Mouse (Mus musculus) kidney, adult 18-20 months (tissue): ENCODE data around the gene Akirin2.
"Not testable (repeated sequence)": the region's sequence is repeated elsewhere in the genome, so short reads cannot be mapped to it uniquely, and the experiment has no call there.

Experiments used
- DNase-seq: peaks from one replicate; pipeline ENCODE4 v3.0.0; 2021

Akirin2 gene

DNA sequence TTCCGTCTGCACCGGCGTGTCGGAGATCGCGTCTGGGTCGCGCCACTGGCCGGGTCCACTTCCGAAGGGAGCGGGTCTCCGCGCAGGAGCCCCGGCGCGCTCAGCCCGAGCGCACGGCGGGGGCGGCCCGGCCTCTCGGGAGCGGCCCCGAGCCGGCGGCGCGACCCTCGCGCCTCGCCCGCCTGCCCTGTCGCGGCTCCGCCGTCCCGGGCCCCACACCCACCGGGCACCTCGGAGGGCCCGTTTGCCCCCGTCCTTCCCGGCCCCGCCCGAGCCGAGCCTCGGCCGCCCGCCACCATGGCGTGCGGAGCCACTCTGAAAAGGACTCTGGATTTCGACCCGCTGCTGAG is at the start of gene Akirin2:
Gene Akirin2, plus strand, starts transcription at position 190 of the 350 bp plus-strand sequence.
- no peak for DNase-seq

DNA sequence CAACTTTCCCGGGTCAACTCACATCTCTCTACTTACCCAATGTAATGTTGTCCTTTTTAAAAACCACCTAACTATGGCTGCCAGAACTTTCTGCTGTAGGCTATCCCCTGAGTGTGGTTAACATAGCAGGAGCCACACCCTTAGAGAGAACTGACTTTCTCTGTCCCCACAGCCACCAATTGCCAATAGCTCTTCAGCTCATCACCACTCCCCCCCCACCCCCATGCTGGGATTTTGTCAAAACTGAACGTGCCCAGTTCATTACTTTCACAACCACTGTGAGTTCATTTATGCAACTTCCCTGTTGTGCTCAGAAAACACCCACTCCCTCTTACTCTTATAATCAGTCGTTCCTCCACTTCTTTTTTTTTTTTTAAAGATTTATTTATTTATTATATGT is 40.4 kb upstream of the Akirin2 start:
- DNase-seq, result no peak

DNA sequence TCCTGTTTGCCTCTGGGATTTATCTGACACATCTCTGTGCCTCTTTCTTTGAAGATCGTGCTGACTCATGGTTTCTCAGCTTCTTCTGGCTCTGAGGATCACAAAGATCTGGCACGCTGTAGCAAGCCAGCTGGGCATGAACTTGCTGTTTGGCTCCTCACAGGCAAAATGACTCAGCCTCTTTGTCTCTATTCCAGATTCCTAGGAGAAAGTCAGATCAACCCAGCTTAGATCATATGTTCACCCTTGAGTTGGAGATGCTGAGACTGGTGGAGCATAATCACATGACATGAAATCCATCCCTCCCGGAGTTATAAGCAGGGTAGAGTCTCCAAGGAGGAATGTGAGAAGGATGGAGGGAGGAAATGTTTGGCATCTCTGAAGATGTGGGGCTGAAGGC is 27.9 kb upstream of the Akirin2 start:
- DNase-seq, result no peak

DNA sequence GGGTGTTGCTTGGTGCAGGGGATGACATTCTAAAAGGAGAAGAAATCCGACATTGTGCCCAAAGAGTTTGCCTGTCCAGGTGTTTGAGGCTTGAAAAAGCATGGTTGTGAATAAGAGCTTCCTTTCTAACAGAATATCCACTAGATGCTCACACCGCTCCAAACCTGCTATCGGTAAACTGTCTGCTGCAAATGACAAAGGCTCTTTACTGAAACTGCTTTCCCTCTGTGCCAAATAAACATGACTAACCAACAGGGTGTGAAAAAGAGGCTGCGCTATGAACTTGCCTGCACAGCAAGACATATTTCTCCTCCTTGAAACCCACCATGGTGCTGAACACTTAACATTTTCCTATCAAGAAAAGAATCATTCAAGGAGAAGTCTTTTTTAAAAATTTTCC is 27.2 kb upstream of the Akirin2 start:
- no peak for DNase-seq

DNA sequence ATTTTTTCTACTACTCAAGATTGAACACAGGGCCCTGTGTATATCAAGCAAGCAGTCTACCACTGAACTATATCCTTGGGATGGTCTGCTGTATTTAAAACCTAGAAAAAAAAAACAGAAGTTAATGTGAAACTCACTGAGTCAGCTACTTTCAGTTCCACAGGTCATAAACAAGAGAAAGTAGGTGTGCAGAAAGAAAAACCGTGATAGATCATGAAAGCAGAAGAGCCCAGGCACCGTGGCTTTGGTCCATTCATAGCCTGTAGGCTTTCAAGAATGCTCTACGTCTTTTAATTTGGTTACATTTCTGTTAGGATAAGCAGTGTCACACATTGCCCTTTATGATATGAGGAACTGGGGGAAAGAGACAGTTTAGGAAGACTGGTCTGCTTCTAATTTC is 24.0 kb upstream of the Akirin2 start:
- no peak for DNase-seq

DNA sequence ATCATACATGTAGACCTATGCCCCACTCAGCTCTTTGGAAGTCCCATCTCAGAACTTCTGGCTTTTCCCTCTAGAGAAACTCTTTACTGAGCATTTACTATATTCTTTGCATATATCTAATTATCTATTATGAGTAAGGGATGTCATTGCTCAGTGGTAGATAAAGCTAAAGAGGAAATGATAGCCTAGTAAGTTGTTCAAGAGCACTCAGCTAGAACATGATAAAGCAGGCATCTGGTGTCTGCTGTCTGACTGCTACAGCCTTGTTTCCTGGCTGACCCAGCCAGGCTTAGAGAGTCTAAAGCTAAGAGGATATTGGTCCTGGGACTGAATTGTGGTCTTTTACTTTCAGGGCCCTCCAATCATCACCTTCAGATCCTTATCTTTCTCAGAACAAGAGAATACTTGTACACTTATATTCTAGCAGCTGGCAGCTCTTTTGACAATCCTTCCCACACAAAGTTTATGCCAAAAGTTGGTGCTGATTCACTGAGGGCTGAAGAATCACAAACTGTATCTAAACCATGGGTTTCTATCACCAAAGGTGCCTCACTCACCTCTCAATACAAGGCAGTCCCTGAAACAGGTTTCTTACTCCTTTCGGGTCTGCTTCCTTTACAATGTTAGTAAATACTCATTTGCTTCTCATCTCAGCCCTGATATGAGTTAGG is 22.2 kb upstream of the Akirin2 start:
- no peak for DNase-seq

DNA sequence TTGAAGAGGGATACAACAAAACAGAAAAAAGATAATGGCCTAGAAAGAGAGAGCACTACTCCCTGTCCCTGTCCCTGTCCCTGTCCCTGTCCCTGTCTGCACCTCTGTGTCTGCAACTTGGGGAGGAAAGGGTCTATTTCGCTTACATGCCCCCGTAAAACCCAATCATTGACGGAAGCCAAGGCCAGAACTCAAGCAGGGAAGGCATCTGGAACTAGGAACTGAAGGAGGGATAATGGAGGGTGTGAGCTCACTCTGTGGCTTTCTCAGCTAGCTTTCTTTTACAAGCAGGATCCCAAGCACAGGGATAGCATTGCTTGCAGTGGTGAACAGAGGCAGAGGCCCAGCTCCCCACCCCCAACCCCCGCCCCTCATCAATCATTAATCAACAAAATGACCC is 21.4 kb upstream of the Akirin2 start:
- DNase-seq, result no peak

DNA sequence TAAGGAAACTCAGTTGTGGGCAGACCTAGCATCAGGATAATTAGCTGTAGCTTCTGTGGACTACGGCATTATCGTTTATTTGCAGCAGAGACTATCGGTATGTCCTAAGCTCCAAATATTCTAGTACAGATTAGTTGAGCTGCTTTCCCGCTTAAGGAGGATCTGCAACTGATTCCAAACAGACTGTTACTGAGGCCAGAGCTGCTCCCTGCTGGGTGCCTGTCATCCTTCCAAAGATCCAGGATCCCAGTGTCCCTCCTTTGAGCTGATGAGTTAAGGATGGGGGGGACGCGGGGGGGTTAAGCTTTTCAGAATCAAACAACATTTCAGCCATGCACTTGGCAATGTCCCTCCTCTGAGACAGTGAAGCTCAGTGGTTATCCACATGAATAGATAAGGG is 20.8 kb upstream of the Akirin2 start:
- no peak for DNase-seq

DNA sequence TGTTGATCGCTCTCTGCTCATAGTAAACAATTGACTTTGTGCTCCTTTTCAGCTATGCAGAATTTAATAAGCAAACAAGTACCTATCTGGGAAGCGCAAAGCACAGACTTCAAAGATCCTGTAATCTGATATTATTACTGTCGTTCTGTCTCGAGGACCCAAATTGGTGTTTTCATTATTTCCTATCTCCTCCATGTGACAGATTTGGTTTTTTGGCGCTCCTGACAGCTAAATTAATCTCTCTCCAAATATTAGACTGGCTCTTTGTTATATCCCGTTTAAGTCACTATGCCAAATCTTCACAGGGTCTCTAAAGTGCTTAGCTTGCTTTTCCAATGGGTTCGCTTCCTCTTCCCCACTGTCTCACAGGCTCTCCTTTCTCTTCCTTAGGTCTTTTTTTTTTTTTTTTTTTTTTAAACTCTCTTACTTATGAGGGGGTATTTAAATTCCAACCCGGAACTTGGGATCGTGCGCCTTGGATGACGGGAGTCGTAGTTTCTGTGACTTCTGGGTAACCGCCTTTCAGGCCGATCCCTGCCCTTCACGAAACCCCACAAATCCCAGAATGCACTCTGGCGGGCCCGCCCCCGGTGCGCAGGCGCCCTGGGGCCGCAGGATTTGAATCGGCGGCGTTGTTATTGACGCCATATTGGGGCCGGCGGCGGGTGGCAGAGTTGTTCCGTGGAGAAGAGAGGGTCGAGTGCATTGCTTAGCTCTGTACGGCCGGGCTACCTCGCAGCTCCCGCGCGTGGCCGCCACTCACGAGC is 573 bp upstream of the Akirin2 start:
- peak; percentile 97 for DNase-seq

DNA sequence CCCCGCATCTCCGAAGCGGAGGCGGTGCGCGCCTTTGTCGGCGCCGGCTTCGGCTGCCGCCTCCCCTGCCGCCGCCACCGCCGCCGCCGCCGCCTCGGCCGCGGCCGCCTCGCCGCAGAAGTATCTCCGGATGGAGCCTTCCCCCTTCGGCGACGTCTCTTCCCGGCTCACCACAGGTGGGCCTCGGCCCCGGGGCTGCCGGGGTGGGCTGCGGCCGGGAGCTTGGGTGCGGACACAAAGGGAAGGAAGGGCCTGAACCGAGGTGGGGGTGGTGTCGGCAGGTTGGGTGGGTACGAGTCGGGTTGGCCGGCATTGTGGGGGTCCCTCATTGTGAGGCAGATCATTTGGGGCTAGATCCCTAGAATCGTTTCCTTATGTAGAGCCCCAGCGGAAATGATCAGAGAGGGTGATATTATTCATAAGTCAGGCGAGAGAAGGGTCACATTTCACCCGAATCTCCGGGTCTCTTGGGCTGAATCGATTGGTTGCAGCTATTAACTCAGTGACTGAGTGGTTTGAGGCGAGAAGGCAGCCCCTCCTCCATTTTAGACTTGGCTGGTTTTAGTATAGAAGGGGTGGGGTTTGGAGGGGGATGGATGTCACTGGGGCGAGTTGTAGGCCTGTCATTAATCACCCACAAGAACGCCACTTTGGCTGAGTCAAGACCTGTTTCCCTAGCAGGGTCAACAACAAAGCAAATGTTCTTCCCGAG is 517 bp downstream of the Akirin2 start:
- peak; percentile 56 for DNase-seq

DNA sequence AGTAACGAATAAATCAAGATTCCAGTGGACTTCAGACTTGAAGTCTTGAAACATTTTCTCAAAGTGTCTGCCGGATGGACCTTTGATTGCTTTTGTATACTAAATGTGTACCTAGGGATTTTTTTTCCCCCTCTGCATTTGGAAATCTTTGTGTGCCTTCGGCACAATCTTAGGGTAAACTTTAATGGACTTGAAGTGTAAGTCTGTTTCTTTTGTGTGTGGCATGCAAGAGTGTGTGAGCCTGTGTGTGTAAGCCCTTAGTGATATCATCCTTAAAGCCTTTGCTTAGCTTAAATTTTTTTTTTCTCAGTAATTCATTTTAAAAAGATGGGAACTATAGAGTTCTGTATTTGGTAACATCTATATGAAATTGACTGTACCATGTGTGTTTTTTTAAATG is 1.2 kb downstream of the Akirin2 start:
- no peak for DNase-seq

DNA sequence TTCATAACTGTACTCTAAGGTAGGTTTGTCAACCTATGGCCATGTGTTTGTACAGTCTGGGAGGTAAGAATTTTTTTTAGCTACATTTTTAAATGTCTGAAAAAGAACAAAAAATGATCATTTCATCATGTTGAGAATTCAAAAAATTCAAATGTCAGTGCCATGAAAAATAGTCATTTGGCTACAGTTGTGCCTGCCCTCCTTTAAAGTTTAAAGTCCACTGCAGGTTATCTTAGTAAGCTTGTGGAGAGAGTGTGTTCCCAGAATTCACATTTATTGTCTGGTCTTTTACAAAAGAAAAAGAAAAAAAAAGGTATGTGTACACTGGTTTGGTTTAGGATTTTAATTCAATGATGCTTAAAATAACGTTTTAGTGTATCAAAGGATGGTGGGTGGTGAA is 3.9 kb downstream of the Akirin2 start:
- no peak for DNase-seq

DNA sequence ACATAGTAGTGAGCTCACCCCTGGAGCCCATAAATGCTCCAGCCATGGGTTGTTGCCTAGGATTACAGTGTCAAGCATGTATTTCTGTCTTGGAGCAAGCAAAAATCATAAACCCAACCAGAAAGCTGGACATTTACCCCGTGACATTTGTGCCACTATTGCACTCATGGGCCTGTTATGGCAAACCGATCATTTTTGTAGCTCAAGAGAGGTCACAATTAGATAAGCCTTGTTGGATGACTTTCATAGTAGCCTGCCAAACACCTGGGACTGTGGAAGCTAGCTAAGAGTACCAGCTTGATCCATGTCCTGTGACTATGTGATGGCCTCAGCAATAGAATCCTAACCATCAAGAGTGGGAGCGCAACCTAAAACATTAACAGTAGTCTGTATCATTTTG is 4.9 kb downstream of the Akirin2 start:
- DNase-seq, result no peak

DNA sequence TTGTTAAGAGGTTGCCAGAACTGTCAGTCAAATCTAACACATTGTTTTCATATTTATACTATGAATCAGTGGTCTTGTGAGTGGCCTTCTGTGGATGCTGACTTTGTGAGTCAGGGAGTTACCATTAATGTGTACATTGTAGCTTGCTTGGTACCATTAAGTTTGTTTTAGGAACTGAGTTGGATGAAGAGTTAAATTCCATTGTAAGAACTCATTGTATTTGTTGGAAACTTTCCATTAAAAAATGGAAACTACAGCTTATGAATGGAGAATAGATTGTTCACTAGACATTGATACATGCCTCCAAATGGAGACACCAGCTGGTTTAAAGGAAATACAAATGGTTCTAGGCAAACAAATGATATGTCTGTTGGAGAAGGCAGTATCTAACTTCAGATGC is 5.4 kb downstream of the Akirin2 start:
- no peak for DNase-seq

DNA sequence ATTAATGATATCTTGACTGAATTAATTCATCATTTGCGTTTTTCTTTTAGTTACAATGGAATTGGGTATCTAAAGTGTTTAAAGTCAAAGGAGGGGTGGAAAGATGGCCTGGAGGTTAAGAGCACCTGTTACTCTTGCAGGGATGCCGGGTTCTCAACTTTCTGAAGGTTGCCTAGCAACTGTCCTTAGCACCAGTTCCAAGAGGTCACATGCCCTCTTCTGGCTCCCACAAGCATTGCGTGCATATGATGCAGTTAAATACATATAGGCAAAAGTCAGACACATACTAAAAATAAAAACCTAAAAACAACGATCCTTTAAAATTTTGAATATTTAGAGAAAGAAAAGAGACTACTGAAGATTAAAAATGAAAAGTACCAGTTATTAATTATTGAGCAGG is 10.2 kb downstream of the Akirin2 start:
- peak; percentile 35 for DNase-seq

DNA sequence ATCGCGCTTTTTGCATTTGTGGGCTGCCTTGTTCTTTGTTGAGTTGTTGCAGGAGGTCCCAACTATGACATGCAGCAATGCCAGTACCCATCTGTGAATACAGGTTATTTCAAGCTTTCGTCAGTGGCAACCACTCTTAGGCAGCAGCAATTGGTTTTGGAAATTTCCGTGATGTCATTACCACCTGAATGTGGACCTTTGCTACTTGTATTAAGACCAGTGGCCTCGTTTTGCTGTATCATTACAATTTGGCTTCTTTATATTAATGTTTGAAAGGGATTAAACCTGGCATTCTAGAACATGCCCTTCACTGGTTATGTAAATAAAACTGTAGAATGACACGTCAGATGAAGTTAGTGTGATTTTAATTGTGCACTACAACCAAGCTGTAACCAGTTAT is 15.5 kb downstream of the Akirin2 start:
- DNase-seq, result no peak

DNA sequence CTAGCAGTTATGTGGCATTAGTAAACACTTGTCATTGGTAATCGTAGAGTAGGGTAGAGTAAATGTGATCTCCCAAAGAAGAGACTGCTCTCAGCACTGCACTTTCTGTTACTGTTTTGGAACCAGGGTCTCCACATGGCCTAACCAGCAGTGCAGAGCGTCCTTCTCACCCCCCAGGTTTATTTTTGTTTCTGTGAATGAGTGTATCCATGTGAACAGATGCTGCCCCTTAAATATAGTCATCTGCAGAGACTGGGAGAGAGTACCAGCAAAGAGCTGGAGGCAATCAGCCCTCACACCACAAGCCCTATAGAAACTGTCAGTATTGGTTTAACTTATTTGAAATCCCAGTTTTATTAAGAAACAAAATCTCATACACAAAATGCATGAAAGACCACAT is 22.1 kb downstream of the Akirin2 start:
- DNase-seq, result no peak

DNA sequence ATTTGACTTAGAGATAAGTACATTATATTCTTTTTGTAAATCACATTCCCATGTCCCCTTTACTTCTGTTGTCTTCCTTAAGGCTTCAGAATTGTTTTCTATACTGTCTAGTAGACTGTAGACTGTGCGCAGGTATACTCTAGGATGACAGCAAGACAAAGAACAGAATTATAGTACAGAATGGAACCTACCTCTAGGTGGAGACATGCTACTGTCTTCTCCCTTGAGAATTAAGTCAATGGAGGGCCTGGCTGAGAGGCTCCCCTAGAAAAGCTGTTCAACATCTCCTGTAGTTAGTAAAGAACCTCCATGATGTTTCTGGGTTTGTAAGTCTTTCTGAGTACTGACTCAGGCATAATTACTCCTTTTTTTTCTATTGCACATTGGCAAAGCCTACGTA is 26.3 kb downstream of the Akirin2 start:
- no peak for DNase-seq

DNA sequence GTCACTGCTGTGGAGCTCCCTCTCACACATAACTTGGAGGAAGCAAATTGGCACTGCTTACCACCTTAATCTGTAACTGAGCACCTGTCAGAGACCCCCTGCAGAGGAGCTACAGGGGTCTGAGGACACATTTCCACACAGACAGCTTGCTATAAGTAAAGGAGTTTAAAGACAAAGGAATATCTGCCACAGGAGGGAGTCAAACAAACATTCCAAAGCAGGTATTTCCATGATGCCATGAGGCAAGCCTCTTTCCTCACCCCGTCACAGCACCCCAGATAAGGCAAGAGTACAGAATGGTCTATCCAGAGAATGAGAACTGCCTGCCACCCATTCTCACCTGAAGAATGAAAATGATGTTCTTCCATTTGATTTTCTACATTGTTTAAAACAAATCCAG is 28.5 kb downstream of the Akirin2 start:
- no peak for DNase-seq

DNA sequence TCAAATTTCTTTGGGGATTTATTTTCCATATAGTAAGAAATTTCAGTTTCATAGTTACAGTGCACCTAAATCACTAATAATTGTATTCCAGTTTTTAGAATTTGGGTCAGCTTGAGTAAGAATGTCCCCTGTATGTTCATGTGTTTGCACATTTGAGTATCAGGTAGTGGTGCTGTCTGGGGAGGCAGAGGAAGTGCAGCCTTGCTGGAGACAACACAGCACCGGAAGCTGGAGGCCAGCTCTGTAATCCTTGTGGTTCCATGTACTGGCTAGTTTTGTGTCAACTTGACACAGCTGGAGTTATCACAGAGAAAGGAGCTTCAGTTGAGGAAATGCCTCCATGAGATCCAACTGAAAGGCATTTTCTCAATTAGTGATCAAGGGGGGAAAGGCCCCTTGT is 30.8 kb downstream of the Akirin2 start:
- DNase-seq, result not testable (repeated sequence)

DNA sequence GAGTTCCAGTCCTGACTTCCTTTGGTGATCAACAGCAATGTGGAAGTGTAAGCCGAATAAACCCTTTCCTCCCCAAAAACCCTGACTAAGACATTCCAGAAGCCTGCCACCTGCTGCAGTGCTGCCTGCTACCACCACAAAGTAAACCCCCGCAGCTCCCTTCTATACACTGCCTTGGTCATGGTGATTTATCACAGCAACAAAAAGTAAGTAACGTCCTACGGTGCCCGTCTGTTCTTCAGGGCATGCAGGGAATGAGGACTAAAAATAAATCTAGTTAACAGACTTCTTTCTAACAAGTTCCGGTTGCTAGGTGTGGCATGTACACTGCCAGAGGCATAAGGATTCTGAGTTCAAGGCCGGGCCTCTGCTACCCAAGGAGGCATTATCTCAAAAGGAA is 31.3 kb downstream of the Akirin2 start:
- DNase-seq, result no peak

DNA sequence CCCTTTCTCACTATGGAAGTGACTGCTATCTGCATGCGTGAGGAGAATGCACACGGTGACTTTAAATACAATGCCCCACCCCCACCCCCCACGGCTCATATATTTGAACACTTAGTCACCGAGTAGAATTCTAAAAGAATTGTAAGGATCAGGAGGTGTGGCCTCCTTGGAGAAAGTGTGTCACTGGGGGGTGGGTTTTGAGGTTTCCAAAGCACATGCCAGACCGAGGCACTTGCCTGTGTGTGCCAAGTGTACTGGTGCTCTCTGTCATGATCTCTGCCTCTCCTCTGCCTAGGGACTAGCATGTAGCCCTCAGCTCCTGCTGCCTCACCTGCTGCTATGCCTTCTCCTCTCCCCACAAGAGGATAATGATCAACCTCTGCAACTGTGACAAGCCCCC is 31.7 kb downstream of the Akirin2 start:
- DNase-seq, result no peak

DNA sequence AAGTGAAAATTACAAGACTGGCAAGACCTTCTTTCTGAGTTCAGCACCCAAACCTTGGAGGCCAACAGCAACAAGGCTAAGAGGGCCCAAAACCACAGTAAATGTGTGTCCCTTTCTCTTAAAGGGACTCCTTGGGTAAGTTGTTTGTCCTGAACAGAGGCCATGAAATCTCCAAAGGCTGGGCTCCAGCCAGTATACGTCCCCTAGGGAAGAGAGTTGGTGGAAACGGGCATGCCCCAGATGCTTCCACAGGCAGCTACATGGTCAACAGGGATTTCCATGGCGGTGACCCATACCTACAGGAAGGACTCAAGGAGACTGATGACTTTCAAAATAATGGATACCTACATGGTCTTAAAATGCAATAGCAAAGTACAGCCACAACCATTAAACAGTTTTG is 32.7 kb downstream of the Akirin2 start:
- DNase-seq, result no peak

DNA sequence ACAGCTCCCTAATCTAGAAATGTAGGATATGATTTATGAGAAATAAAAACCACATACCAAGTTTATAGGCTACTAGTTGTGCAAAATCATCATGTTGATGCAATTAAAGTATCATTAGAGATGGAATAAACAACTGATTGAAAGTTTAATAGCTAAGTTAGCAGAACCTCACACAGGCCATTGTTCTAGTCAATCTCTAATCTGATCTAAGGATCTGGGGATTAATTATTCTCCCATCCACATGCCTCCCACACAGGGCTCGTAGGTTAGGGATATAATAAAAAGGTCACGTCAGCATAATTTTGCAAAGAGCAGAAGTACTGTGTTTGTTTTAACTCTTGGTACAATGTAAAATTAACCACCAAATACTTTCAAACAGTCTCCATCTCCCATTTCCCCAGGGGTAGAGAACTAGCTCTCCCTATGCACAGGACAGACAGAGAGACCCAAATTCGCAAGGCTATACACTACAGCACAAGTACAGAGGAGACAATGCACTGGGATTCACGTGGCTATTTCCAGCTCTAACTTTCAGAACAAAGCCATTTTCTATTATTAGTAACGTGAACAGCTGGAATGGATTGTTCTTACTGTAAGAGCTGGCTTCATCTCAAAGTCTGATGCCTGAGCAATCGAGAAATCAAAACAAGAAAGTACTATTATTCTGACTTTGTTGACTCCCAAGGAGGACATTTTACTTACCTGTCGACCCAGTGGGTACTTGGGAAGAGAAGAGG is 34.3 kb downstream of the Akirin2 start:
- DNase-seq, result no peak
